Mouse (Mus musculus): Measurements from ENCODE around the gene Arl8b.

Arl8b gene

DNA sequence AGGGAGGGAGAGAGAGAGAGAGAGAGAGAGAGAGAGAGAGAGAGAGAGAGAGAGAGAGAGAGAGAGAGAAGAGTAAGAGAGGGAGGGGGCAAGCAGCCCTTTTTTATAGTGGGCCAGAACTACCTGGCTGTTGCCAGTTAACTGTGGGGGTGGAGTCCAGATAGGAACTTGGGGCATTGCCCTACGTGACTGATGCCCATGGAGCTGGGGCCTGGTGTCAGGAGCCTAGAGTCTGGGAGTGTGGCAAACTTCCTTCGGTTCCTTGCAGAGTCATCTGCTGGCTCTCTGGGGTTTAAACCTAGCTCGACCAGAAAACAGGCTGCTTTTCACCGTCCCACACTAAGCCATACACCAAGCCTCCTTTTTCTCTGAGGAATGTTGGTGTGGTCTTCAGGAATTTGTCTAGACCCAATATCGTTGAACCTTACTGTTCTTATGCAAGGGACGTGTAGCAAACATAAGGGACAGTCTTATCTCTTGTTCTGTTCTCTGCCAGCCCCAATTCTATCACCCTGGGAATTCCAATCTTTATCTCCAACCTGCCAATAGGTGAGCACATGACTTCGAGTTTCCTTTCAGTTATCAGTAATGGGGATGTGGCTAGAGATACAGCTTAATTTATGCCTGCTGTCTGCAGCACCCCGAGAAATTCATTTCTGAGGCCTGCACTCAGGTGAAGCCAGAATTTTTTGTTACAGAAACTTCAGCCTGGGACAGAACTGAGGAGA lies 5.2 kb upstream of the Arl8b start:
- Histone ChIP-seq H3K4me1 (replicated peaks; ENCODE audit: low read depth, low read length) (peaks cover 7% of the 10 kb centered on the region; the same call in 1 of the 2 replicates), H3K36me3 (ENCODE audit: insufficient read depth, low read length) (no peaks in the 10 kb centered on the region), H3K4me3 (replicated peaks; ENCODE audit: low read length) (no peak overlapping the region), H3K27me3 (ENCODE audit: insufficient read depth, low read length) (peaks cover 5% of the 10 kb centered on the region; the same call in 1 of the 2 replicates), H3K9me3 (ENCODE audit: low read length) (no peaks in the 10 kb centered on the region)
- TF ChIP-seq POU5F1 (IDR thresholded peaks at IDR 0.05; ENCODE audit: borderline replicate concordance, low read length): no peak
- TF ChIP-seq NANOG (IDR thresholded peaks at IDR 0.05; ENCODE audit: borderline replicate concordance, low read length): no peak
- no peak for TF ChIP-seq CTCF (conservative IDR thresholded peaks at IDR 0.05; ENCODE audit: low read length)

DNA sequence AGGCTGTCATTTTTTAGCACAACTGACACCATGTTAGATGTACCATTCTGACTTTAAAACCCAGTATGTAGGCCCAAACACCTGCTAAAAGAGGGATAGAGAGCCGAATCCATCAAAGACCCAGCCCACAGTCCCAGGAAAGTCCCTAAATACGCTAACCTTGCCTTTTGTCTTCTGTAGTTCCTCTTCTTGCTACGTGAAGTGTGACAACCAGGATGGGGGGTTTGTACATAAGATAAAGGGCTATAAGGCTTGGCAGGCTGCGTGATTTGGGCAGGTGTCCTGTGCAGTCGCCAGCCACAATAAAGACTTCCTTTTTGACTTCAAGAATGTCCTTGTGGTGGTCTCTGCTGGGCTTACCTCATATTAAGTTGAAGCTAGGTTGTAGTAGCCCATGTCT lies 4.5 kb upstream of the Arl8b start:
- TF ChIP-seq NANOG (IDR thresholded peaks at IDR 0.05; ENCODE audit: borderline replicate concordance, low read length) (no peak), POU5F1 (IDR thresholded peaks at IDR 0.05; ENCODE audit: borderline replicate concordance, low read length) (no peak), CTCF (conservative IDR thresholded peaks at IDR 0.05; ENCODE audit: low read length) (no peak)
- Histone ChIP-seq H3K4me1 (replicated peaks; ENCODE audit: low read depth, low read length) (peaks cover 7% of the 10 kb centered on the region; the same call in 1 of the 2 replicates), H3K27me3 (ENCODE audit: insufficient read depth, low read length) (peaks cover 3% of the 10 kb centered on the region; the same call in 1 of the 2 replicates), H3K4me3 (replicated peaks; ENCODE audit: low read length) (no peak overlapping the region), H3K36me3 (ENCODE audit: insufficient read depth, low read length) (no peaks in the 10 kb centered on the region), H3K9me3 (ENCODE audit: low read length) (no peaks in the 10 kb centered on the region)

DNA sequence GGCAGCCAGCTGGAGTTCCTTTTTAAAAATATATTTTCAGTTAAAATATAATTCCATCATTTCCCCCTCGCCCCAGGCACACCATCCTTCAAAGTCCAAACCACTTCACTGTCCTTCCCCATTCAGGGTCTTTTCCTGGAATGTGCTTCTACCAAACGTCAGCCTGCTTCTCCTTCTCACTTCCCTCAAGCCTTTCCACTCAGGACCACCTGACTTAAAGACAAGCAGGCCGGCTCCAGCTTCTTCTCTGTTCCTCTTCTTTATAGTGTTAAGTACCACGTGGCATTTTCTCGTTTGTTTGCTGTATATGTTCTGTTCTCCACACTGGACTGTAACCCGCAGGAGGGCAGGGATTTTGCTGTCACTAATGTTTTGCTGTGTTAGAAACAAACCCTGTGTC lies 1.0 kb upstream of the Arl8b start:
- Histone ChIP-seq H3K4me3 (replicated peaks; ENCODE audit: low read length) (no peak overlapping the region), H3K36me3 (ENCODE audit: insufficient read depth, low read length) (no peaks in the 10 kb centered on the region), H3K9me3 (ENCODE audit: low read length) (no peaks in the 10 kb centered on the region), H3K4me1 (replicated peaks; ENCODE audit: low read depth, low read length) (peaks cover 35% of the 10 kb centered on the region), H3K27me3 (ENCODE audit: insufficient read depth, low read length) (peaks cover 3% of the 10 kb centered on the region; the same call in 1 of the 2 replicates)
- TF ChIP-seq POU5F1 (IDR thresholded peaks at IDR 0.05; ENCODE audit: borderline replicate concordance, low read length) (no peak), NANOG (IDR thresholded peaks at IDR 0.05; ENCODE audit: borderline replicate concordance, low read length) (no peak), CTCF (conservative IDR thresholded peaks at IDR 0.05; ENCODE audit: low read length) (no peak)

DNA sequence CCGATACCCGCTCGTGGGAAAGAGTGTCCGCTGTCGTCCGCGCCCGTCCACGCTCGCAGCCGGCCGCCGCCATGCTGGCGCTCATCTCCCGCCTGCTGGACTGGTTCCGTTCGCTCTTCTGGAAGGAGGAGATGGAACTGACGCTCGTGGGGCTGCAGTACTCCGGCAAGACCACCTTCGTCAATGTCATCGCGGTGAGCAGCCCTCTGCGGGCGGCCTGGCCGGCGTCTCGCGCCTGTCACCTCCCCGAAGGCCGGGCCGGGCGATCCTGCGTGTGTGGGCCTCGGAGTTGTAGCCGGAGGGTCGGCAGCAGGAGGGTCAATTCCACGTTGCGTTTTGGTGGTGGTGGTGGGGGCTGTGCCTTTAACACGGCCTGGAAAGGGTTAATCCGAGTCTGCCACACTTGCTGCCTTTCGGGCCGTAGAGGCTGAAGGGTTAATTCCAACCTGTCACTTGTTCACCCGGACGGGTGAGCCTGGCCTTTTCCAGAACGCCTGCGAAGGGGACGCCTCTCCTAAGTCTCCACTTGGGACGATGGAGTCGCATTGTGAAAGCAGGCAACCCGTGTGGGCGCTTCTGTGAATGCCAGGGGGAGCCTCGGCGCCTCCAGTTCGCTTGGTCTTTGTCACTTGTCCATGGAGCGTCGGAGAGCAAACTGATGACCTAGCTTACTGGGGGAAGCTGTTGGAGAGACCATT lies 434 bp downstream of the Arl8b start:
- Histone ChIP-seq H3K27me3 (ENCODE audit: insufficient read depth, low read length) (peaks cover 3% of the 10 kb centered on the region; the same call in 1 of the 2 replicates), H3K9me3 (ENCODE audit: low read length) (no peaks in the 10 kb centered on the region), H3K36me3 (ENCODE audit: insufficient read depth, low read length) (no peaks in the 10 kb centered on the region), H3K4me3 (replicated peaks; ENCODE audit: low read length) (peak overlapping the region; percentile 99), H3K4me1 (replicated peaks; ENCODE audit: low read depth, low read length) (peaks cover 35% of the 10 kb centered on the region)
- TF ChIP-seq CTCF (conservative IDR thresholded peaks at IDR 0.05; ENCODE audit: low read length) (no peak), NANOG (IDR thresholded peaks at IDR 0.05; ENCODE audit: borderline replicate concordance, low read length) (no peak), POU5F1 (IDR thresholded peaks at IDR 0.05; ENCODE audit: borderline replicate concordance, low read length) (no peak)

DNA sequence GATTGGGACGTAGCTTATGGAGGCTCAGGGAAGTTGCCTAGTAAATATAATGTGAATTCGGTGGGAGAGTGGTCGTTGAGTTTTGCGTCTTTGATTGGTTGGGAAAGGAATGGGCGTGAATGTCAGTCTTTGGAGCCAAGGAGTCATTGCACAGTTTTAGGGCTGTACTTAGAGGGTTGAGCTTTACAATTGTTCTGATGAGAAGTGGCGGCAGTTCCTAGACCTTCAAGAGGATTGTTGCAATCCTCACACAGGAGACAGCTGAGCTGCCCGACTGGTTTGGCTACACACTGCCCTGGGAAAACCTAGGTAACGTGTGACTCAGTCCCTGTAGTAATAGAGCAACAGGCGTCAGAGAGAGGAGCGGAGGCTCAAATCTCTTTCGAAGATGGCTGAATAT lies 1.2 kb downstream of the Arl8b start:
- Histone ChIP-seq H3K4me1 (replicated peaks; ENCODE audit: low read depth, low read length) (peaks cover 40% of the 10 kb centered on the region), H3K4me3 (replicated peaks; ENCODE audit: low read length) (peak overlapping the region; percentile 99), H3K27me3 (ENCODE audit: insufficient read depth, low read length) (peaks cover 3% of the 10 kb centered on the region; the same call in 1 of the 2 replicates), H3K9me3 (ENCODE audit: low read length) (no peaks in the 10 kb centered on the region), H3K36me3 (ENCODE audit: insufficient read depth, low read length) (peaks cover 5% of the 10 kb centered on the region; the same call in 1 of the 2 replicates)
- TF ChIP-seq CTCF (conservative IDR thresholded peaks at IDR 0.05; ENCODE audit: low read length): no peak
- TF ChIP-seq POU5F1 (IDR thresholded peaks at IDR 0.05; ENCODE audit: borderline replicate concordance, low read length): no peak

DNA sequence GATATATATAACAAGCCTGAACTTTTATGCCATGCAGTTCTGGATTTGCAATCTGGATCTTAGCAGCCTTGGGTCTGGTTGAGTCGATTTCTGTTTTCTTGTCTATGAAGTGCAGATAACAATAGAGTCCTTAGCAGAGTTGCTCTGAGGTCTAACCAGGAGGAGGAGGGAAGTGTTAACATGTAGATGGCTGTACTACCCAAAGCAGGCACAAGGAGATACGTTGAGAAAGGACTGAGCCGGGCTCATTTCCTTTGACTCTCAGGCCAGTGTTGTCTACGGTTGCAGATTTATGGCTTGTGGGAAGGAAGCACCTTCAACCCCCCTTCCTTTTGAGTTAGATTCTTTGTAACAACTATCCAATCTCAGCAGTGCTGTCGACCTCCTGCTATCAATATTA lies 1.9 kb downstream of the Arl8b start:
- H3K27me3 ChIP-seq (ENCODE audit: insufficient read depth, low read length): peaks cover 3% of the 10 kb centered on the region; the same call in 1 of the 2 replicates
- no peaks in the 10 kb centered on the region for H3K9me3 ChIP-seq (ENCODE audit: low read length)
- H3K4me1 ChIP-seq (replicated peaks; ENCODE audit: low read depth, low read length): peaks cover 40% of the 10 kb centered on the region
- TF ChIP-seq NANOG (IDR thresholded peaks at IDR 0.05; ENCODE audit: borderline replicate concordance, low read length) (no peak), POU5F1 (IDR thresholded peaks at IDR 0.05; ENCODE audit: borderline replicate concordance, low read length) (no peak), CTCF (conservative IDR thresholded peaks at IDR 0.05; ENCODE audit: low read length) (no peak)
- peaks cover 8% of the 10 kb centered on the region; the same call in 1 of the 2 replicates for H3K36me3 ChIP-seq (ENCODE audit: insufficient read depth, low read length)
- H3K4me3 ChIP-seq (replicated peaks; ENCODE audit: low read length): peak overlapping the region; percentile 99

DNA sequence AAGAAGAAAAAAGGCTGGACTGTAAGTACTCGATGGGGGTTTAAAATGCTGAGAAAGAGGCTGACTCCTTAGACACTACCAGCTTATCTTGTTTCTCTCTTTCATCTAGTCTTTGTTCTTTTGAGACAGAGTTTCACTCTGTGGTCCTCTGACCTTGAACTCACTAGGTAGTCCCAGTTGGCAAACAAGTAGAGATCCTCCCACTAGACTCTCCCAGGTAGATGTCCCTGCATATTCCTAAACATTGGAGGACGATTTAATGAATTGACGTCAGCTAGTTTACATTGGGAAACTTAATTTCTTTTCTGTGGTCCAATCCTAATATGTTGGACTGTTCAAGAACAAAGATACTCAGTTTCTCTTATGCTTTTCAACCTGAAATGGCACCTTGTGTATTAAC lies 2.7 kb downstream of the Arl8b start:
- Histone ChIP-seq H3K27me3 (ENCODE audit: insufficient read depth, low read length) (peaks cover 3% of the 10 kb centered on the region; the same call in 1 of the 2 replicates), H3K9me3 (ENCODE audit: low read length) (no peaks in the 10 kb centered on the region), H3K4me3 (replicated peaks; ENCODE audit: low read length) (no peak overlapping the region), H3K4me1 (replicated peaks; ENCODE audit: low read depth, low read length) (peaks cover 40% of the 10 kb centered on the region), H3K36me3 (ENCODE audit: insufficient read depth, low read length) (peaks cover 8% of the 10 kb centered on the region; the same call in 1 of the 2 replicates)
- no peak for TF ChIP-seq NANOG (IDR thresholded peaks at IDR 0.05; ENCODE audit: borderline replicate concordance, low read length)
- no peak for TF ChIP-seq CTCF (conservative IDR thresholded peaks at IDR 0.05; ENCODE audit: low read length)
- TF ChIP-seq POU5F1 (IDR thresholded peaks at IDR 0.05; ENCODE audit: borderline replicate concordance, low read length): no peak

DNA sequence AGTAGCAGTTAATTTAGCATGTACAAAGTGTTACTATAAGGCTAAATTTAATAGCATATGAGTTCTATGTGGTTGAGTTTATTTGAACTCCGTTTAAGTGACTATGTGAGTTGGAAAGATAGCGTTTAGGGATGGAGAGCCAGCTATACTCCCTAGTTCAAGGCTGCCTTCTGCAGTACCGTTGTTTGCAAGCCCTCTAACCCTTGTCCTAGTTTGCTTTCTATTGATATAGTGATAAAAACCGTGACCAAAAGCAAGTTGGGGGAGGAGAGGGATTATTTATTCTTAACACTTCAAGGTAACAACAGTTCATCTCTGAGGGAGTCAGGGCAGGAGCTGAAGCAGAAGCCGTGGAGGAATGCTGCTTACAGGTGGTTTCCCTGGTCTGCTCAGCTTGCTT lies 8.6 kb downstream of the Arl8b start:
- Histone ChIP-seq H3K4me1 (replicated peaks; ENCODE audit: low read depth, low read length) (peaks cover 26% of the 10 kb centered on the region), H3K36me3 (ENCODE audit: insufficient read depth, low read length) (peaks cover 8% of the 10 kb centered on the region; the same call in 1 of the 2 replicates), H3K27me3 (ENCODE audit: insufficient read depth, low read length) (no peaks in the 10 kb centered on the region), H3K4me3 (replicated peaks; ENCODE audit: low read length) (no peak overlapping the region), H3K9me3 (ENCODE audit: low read length) (no peaks in the 10 kb centered on the region)
- no peak for TF ChIP-seq NANOG (IDR thresholded peaks at IDR 0.05; ENCODE audit: borderline replicate concordance, low read length)
- TF ChIP-seq CTCF (conservative IDR thresholded peaks at IDR 0.05; ENCODE audit: low read length): no peak
- no peak for TF ChIP-seq POU5F1 (IDR thresholded peaks at IDR 0.05; ENCODE audit: borderline replicate concordance, low read length)
